In the genomic region with DNA sequence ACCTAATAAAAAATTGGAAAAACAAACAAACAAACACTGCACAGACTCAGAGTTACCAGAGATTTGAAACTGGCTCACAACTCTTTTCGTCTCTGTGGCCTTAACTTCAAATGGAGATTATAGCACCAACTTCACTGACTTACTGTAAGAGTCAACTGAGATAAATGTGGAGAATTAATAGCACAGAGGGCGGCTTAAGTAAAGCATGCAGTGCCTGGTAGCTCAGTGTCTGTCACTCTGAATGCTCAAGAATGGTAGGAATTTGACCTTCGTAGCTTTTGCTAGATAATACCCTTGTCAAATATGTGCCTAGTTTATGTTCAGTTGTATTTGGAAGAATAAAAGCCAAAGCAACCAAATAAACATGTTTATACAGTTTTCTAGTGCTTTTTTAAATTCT, we compare ENCODE assay signal across 22 mouse cellular contexts.
DNase-seq lines count a peak whose midpoint lies in the region; ATAC-seq lines count a peak whose summit lies in the region.
"Had no signal": no experiment of that assay in that cellular context is flagged by ENCODE, and none has a peak within 500 bp of the region (broad histone marks: within the 10 kb centered on the region; RNA-seq: fewer than 3 reads in every experiment).

No protein-coding gene starts in this region.

- H3K4me3 ChIP-seq in heart, embryonic 11.5 days (ENCODE audit: low read depth, low read length), result no peak overlapping the region
- no peak overlapping the region for H3K4me3 ChIP-seq in heart, embryonic 15.5 days
- H3K4me3 ChIP-seq: embryonic facial prominence, embryonic 13.5 days; forebrain, embryonic 12.5 days; hindbrain, embryonic 13.5 days had no signal

- H3K9ac ChIP-seq in heart, embryonic 11.5 days (ENCODE audit: low read depth, low read length), result no peak overlapping the region
- H3K9ac ChIP-seq in heart, embryonic 15.5 days, result no peak overlapping the region
- H3K9ac ChIP-seq: embryonic facial prominence, embryonic 13.5 days; forebrain, embryonic 12.5 days; hindbrain, embryonic 13.5 days had no signal

- peak overlapping the region; percentile 64; the same call in 1 of the 2 replicates for H3K27ac ChIP-seq in heart, embryonic 11.5 days (ENCODE audit: low read depth, low read length)
- peak overlapping the region; percentile 86 for H3K27ac ChIP-seq in heart, embryonic 15.5 days
- H3K27ac ChIP-seq: embryonic facial prominence, embryonic 13.5 days; forebrain, embryonic 12.5 days; hindbrain, embryonic 13.5 days; hindbrain, postnatal 0 days; kidney, postnatal 0 days had no signal

- peaks cover 4% of the 10 kb centered on the region for H3K4me1 ChIP-seq in heart, embryonic 11.5 days (ENCODE audit: control insufficient read depth, insufficient read depth, low read length)
- H3K4me1 ChIP-seq in heart, embryonic 15.5 days (replicated peaks), result peaks cover 17% of the 10 kb centered on the region
- H3K4me1 ChIP-seq: forebrain, embryonic 12.5 days; hindbrain, embryonic 13.5 days had no signal

- DNase-seq in heart, postnatal 4 days, result no peak
- no peak for DNase-seq in heart, adult 11 months
- peak; percentile 43 for DNase-seq in Muller cell, postnatal 12 days (ENCODE audit: inconsistent ontology term)
- peak; percentile 36 for DNase-seq in R1 (ENCODE audit: low read depth, low spot score)
- DNase-seq in gastrocnemius, postnatal 14 days, result no peak
- DNase-seq: adrenal gland, postnatal 14 days; cerebellum, adult 18-20 months; cerebellum, adult 9-11 months; cerebellum, postnatal 36 days; embryo, embryonic 11 days; gastrocnemius, postnatal 10 days; kidney, adult 11 months; kidney, adult 9 months had no signal

- peak; percentile 65 for ATAC-seq in heart, embryonic 11.5 days (replicated peaks; ENCODE audit: insufficient number of reproducible peaks, low FRiP score, low TSS enrichment)
- peak; percentile 74; the same call in 1 of the 2 replicates for ATAC-seq in heart, embryonic 15.5 days (replicated peaks; ENCODE audit: insufficient number of reproducible peaks, insufficient read depth, low FRiP score, low read depth)
- ATAC-seq: activated CD4-positive, CD25-positive, alpha-beta regulatory T cell, adult 4 months; forebrain, embryonic 16.5 days; hindbrain, postnatal 0 days had no signal

- no peaks in the 10 kb centered on the region for H3K36me3 ChIP-seq in heart, embryonic 11.5 days (ENCODE audit: control insufficient read depth, insufficient read depth, low read length)
- no peaks in the 10 kb centered on the region for H3K36me3 ChIP-seq in heart, embryonic 15.5 days
- H3K36me3 ChIP-seq: embryonic facial prominence, embryonic 13.5 days; forebrain, embryonic 12.5 days; hindbrain, embryonic 13.5 days had no signal

- no peaks in the 10 kb centered on the region for H3K27me3 ChIP-seq in heart, embryonic 11.5 days (ENCODE audit: control insufficient read depth, insufficient read depth, low read length)
- H3K27me3 ChIP-seq in heart, embryonic 15.5 days, result no peaks in the 10 kb centered on the region
- H3K27me3 ChIP-seq: embryonic facial prominence, embryonic 13.5 days; forebrain, embryonic 12.5 days; hindbrain, embryonic 13.5 days had no signal

- intact Hi-C loops in gastrocnemius, postnatal 14 days (cut with DNase I; ENCODE audit: low total_unique reads), result no loop called here

- no peaks in the 10 kb centered on the region for H3K9me3 ChIP-seq in heart, embryonic 11.5 days (replicated peaks; ENCODE audit: control insufficient read depth, low read length)
- H3K9me3 ChIP-seq in heart, embryonic 15.5 days (replicated peaks), result no peaks in the 10 kb centered on the region
- H3K9me3 ChIP-seq: embryonic facial prominence, embryonic 13.5 days; forebrain, embryonic 12.5 days; hindbrain, embryonic 13.5 days had no signal

- no peak overlapping the region for H3K4me2 ChIP-seq in heart, embryonic 11.5 days
- H3K4me2 ChIP-seq in heart, embryonic 15.5 days, result no peak overlapping the region
- H3K4me2 ChIP-seq: embryonic facial prominence, embryonic 13.5 days; forebrain, embryonic 12.5 days; hindbrain, embryonic 13.5 days had no signal

- 10% methylated on average over 3 of the region's 3 CpGs for WGBS in heart, embryonic 11.5 days (ENCODE audit: insufficient replicate concordance)
- 19% methylated on average over 3 of the region's 3 CpGs for WGBS in heart, embryonic 15.5 days

Comparison
In these comparisons a context has a peak if more than half of its experiments do, and no peak if none do; other contexts are left out.
1. DNase-seq: peak in Muller cell, postnatal 12 days (single experiment) and R1 (single experiment); none in heart, postnatal 4 days (single experiment), heart, adult 11 months (single experiment) and gastrocnemius, postnatal 14 days (single experiment).